Mouse (Mus musculus) activated CD4-positive, CD25-positive, alpha-beta regulatory T cell, adult 9 weeks (primary cell): ENCODE data around the gene Zmynd19. TPM values are rescaled to one million over a fixed set of nuclear protein-coding genes. Genes with fewer than 3 reads are reported as not detected.

Experiments used
- polyA plus RNA-seq: library from polyadenylated mRNA; unstranded; fragments of 100-300 nt; shearing (Covaris generic); gene quantifications from one replicate; pipeline ENCODE4 v1.2.1, GENCODE M21; 2017

Gene Zmynd19
- 0.84 TPM for polyA plus RNA-seq

GRCm38 (mm10) chr2:24949421-24950188 lies at the start of gene Zmynd19:
Gene Zmynd19, plus strand, starts transcription at chr2:24949792.

GRCm38 (mm10) chr2:24918930-24919838 lies 30.4 kb upstream of the Zmynd19 start, which contains the start of gene Ehmt1:
Gene Ehmt1, minus strand, starts transcription at chr2:24919614.

GRCm38 (mm10) chr2:24935057-24935796 lies 14.4 kb upstream of the Zmynd19 start, which contains the start of gene Arrdc1:
Gene Arrdc1, minus strand, starts transcription at chr2:24935252.

GRCm38 (mm10) chr2:24962304-24963000 lies 12.9 kb downstream of the Zmynd19 start, which contains the start of gene Dph7:
Gene Dph7, plus strand, starts transcription at chr2:24962400.

GRCm38 (mm10) chr2:24974906-24975703 lies 25.5 kb downstream of the Zmynd19 start, which contains the start of gene Mrpl41:
Gene Mrpl41, minus strand, starts transcription at chr2:24975098.

GRCm38 (mm10) chr2:24975704-24976297 lies 26.2 kb downstream of the Zmynd19 start, which contains the start of gene Pnpla7:
Gene Pnpla7, plus strand, starts transcription at chr2:24976033.

Other genes starting within 250 kb of the Zmynd19 start
- gene Cacna1b, start 186.6 kb upstream of the Zmynd19 start, polyA plus RNA-seq, result 0.04 TPM
- 54.5 TPM for gene Ehmt1, start 30.2 kb upstream of the Zmynd19 start, polyA plus RNA-seq
- 279 TPM for gene Arrdc1, start 14.5 kb upstream of the Zmynd19 start, polyA plus RNA-seq
- 31.2 TPM for gene Dph7, start 12.6 kb downstream of the Zmynd19 start, polyA plus RNA-seq
- 104 TPM for gene Mrpl41, start 25.3 kb downstream of the Zmynd19 start, polyA plus RNA-seq
- 95.9 TPM for gene Pnpla7, start 26.2 kb downstream of the Zmynd19 start, polyA plus RNA-seq
- gene Nsmf, start 104.6 kb downstream of the Zmynd19 start, polyA plus RNA-seq, result 30.6 TPM
- 0.48 TPM for gene Entpd8, start 130.5 kb downstream of the Zmynd19 start, polyA plus RNA-seq
- 13.2 TPM for gene Noxa1, start 145.4 kb downstream of the Zmynd19 start, polyA plus RNA-seq
- not detected for gene Nrarp, start 231.0 kb downstream of the Zmynd19 start, polyA plus RNA-seq
- 153 TPM for gene Tor4a, start 247.1 kb downstream of the Zmynd19 start, polyA plus RNA-seq